Mouse (Mus musculus) olfactory bulb, adult 2 months (tissue): Measurements from ENCODE around the gene Il25.

ENCODE experiments used
- CTCF ChIP-seq: fragments of 200-500 bp; IDR thresholded peaks from 2 replicates; pipeline ENCODE4 v1.5.1; 2012; ENCODE audit warnings: low read depth, mild to moderate bottlenecking, low read length, moderate library complexity; ENCODE audit not compliant: insufficient read depth
- POLR2A ChIP-seq: fragments of 200-500 bp; IDR thresholded peaks from 2 replicates; pipeline ENCODE4 v1.6.1; 2012; ENCODE audit warnings: mild to moderate bottlenecking, low read depth, low read length, moderate library complexity; ENCODE audit not compliant: insufficient read depth

DNA sequence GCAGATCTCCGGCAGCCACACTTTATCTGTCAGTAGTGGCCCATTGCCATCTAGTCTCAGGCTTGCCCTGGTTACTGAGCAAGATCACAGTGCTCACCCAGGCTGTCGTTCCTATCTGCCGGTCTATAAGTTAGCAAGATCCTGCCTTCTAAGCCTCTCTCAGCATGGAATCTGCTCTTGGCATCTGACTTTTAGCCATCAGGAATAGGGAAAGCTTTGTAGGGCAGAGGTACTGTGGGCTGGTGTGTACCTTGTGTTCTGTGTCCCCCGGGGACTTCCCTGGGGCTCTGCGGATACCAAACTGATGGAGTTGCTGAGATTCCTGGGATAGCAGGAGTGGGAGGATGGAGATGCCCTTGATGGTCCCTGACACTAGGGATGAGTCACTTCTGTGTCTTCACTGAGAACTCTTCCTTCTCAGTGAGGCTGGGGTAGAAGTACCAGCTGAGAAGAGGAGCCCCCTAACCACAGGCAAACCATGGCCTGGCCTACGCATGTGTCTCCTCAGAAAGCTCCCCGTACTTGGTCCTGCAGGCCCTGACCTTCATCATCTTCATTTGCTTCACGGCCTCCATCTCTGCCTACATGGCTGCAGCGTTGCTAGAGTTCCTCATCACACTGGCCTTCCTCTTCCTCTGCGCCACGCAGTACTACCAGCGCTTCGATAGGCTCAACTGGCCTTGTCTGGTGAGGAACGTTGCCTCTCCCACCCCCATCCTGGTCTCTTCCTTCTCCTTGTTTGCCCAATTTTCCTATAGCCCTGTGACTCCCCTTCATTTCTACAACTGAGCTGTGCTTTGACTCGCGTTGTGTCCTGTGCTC, 5.1 kb downstream of the Il25 start:
- TF ChIP-seq CTCF (no peak), POLR2A (no peak)
